Mouse (Mus musculus) heart, adult 2 months (tissue): ENCODE results near the gene Gm8246.
"Not testable (repeated sequence)": the region's sequence is repeated elsewhere in the genome, so short reads cannot be mapped to it uniquely, and the experiment has no call there.

Experiments
- CTCF ChIP-seq: fragments of 200-600 bp; IDR thresholded peaks from 2 replicates; pipeline ENCODE4 v1.8.1; 2022; ENCODE audit warnings: antibody characterized with exemption, mild to moderate bottlenecking, moderate library complexity
- POLR2A ChIP-seq: fragments of 200-500 bp; IDR thresholded peaks from 2 replicates; pipeline ENCODE4 v1.6.1; 2011; ENCODE audit warnings: mild to moderate bottlenecking, low read depth, low read length, control low read depth; ENCODE audit not compliant: insufficient read depth

DNA sequence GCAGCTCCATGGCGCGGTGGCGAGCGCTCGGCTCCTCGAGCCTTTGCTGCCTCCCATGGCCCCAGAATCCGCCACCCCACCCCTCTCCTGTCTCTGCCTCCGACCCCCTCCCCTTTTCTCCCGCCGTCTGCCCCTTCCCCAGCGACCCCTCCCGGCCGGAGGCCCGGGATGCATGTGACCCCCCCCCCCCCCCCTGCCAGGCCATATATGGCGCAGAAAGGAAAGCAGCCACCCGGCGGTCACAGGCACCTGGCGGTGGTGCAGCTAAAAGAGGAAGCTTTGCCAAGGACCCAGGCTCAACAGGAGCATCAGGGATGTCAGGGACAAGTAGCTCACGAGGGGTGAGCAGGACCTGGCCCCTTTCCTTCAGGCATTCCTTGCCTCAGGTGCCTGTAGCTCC lies 17.2 kb downstream of the Gm8246 start:
- not testable (repeated sequence) for TF ChIP-seq POLR2A, CTCF
